8 mouse cellular contexts compared by ENCODE assay signal in genomic region chr1:34841709-34842388, GRCm38 (mm10). TPM values are rescaled to one million over a fixed set of nuclear protein-coding genes. Genes with fewer than 3 reads are reported as not detected.
DNase-seq lines count a peak whose midpoint lies in the region; ATAC-seq and TF ChIP-seq lines count a peak whose summit lies in the region.

No protein-coding gene starts in this region.

- no peaks in the 10 kb centered on the region for H3K9me3 ChIP-seq in intestine, embryonic 16.5 days (ENCODE audit: control insufficient read depth, low read length)
- H3K9me3 ChIP-seq in neural tube, embryonic 15.5 days (replicated peaks): no peaks in the 10 kb centered on the region

- under 1% methylated on average over 12 of the region's 12 CpGs for WGBS in intestine, embryonic 16.5 days
- WGBS in neural tube, embryonic 15.5 days: 2% methylated on average over 12 of the region's 12 CpGs

- H3K27ac ChIP-seq in layer of hippocampus, adult 2 months: peak overlapping the region; percentile 97
- peak overlapping the region; percentile 97 for H3K27ac ChIP-seq in intestine, embryonic 16.5 days (ENCODE audit: low read length)
- H3K27ac ChIP-seq in neural tube, embryonic 15.5 days (replicated peaks): peak overlapping the region; percentile 98

- peak overlapping the region; percentile 62 for H3K4me2 ChIP-seq in intestine, embryonic 16.5 days (ENCODE audit: low read depth, low read length)
- peak overlapping the region; percentile 87 for H3K4me2 ChIP-seq in neural tube, embryonic 15.5 days

- TF ChIP-seq CTCF in layer of hippocampus, adult 2 months (conservative IDR thresholded peaks at IDR 0.05): no peak

- peaks cover 22% of the 10 kb centered on the region for H3K4me1 ChIP-seq in intestine, embryonic 16.5 days (ENCODE audit: control insufficient read depth, insufficient read depth, low read length)
- peaks cover 46% of the 10 kb centered on the region for H3K4me1 ChIP-seq in neural tube, embryonic 15.5 days

- H3K9ac ChIP-seq in intestine, embryonic 16.5 days (ENCODE audit: low read depth, low read length): peak overlapping the region; percentile 92
- H3K9ac ChIP-seq in neural tube, embryonic 15.5 days (replicated peaks): peak overlapping the region; percentile 74

- no peaks in the 10 kb centered on the region for H3K27me3 ChIP-seq in intestine, embryonic 16.5 days (replicated peaks; ENCODE audit: control insufficient read depth, insufficient read depth, low read length)
- H3K27me3 ChIP-seq in neural tube, embryonic 15.5 days (replicated peaks): no peaks in the 10 kb centered on the region

- peak in 1 of 2 experiments; percentile 56 for DNase-seq in layer of hippocampus, adult 2 months (ENCODE audit: low spot score in 2 of 2)
- DNase-seq in layer of hippocampus, postnatal 25 days (ENCODE audit: extremely low spot score in 1 of 2, low spot score in 1 of 2): no peak
- DNase-seq in embryo, embryonic 9.5 days (ENCODE audit: extremely low spot score): peak; percentile 36
- DNase-seq in thymus, postnatal 4 days: no peak
- DNase-seq in urinary bladder, postnatal 36 days (ENCODE audit: low spot score in 2 of 2): no peak
- no peak for DNase-seq in thymus, postnatal 10 days (ENCODE audit: low spot score in 2 of 2)

- H3K4me3 ChIP-seq in layer of hippocampus, adult 2 months: peak overlapping the region; percentile 90
- H3K4me3 ChIP-seq in intestine, embryonic 16.5 days (ENCODE audit: low read length): peak overlapping the region; percentile 76
- peak overlapping the region; percentile 79 for H3K4me3 ChIP-seq in neural tube, embryonic 15.5 days (replicated peaks)

- H3K36me3 ChIP-seq in intestine, embryonic 16.5 days (ENCODE audit: control insufficient read depth, insufficient read depth, low read length): no peaks in the 10 kb centered on the region
- no peaks in the 10 kb centered on the region for H3K36me3 ChIP-seq in neural tube, embryonic 15.5 days

- ATAC-seq in intestine, embryonic 16.5 days: no peak; the same call in 1 of the 2 replicates
- no peak for ATAC-seq in neural tube, embryonic 15.5 days (ENCODE audit: low FRiP score)

RNA-seq across cellular contexts. Expression of gene Fam168b, which starts 1.0 kb away (rescaled TPM):
- 100 to 1,000 TPM; 223 to 226 TPM for total RNA-seq in layer of hippocampus, adult 2 months (2021)
- total RNA-seq in layer of hippocampus, postnatal 25 days (2021): 100 to 1,000 TPM; 232 to 236 TPM
- polyA plus RNA-seq in intestine, embryonic 16.5 days (2015; fragmentation: Nextera tagmentation; extraction: Ambion mirVana): 24.9 and 45.5 TPM in 2 replicates
- 107 and 119 TPM in 2 replicates for polyA plus RNA-seq in neural tube, embryonic 15.5 days (2015; fragmentation: Nextera tagmentation; extraction: Ambion mirVana)

RNA-seq across cellular contexts. Expression of gene Plekhb2, which starts 7.9 kb away (rescaled TPM):
- 100 to 1,000 TPM; 189 to 208 TPM for total RNA-seq in layer of hippocampus, adult 2 months (2021)
- 100 to 1,000 TPM; 164 to 187 TPM for total RNA-seq in layer of hippocampus, postnatal 25 days (2021)
- 118 and 132 TPM in 2 replicates for polyA plus RNA-seq in intestine, embryonic 16.5 days (2015; fragmentation: Nextera tagmentation; extraction: Ambion mirVana)
- 81.7 and 84.0 TPM in 2 replicates for polyA plus RNA-seq in neural tube, embryonic 15.5 days (2015; fragmentation: Nextera tagmentation; extraction: Ambion mirVana)
